Mouse (Mus musculus) small intestine, adult 2 months (tissue): ENCODE results near the gene Inpp4a. TPM values are rescaled to one million over a fixed set of nuclear protein-coding genes. Genes with fewer than 3 reads are reported as not detected.
A peak's percentile ranks its signal among the peaks of the same experiment; 100 is the strongest.

ENCODE experiments used
- H3K27ac ChIP-seq: fragments of 200-500 bp; 2 replicates; pipeline ENCODE4 v1.5.1; 2012; ENCODE audit warnings: low read depth, low read length, control low read depth, inconsistent platforms; ENCODE audit not compliant: insufficient read depth
- H3K27me3 ChIP-seq: fragments of 200-500 bp; 2 replicates; pipeline ENCODE4 v1.6.1; 2012; ENCODE audit warnings: mild to moderate bottlenecking, moderate library complexity, low read length, inconsistent platforms; ENCODE audit not compliant: control insufficient read depth, insufficient read depth
- H3K36me3 ChIP-seq: fragments of 200-500 bp; 2 replicates; pipeline ENCODE4 v1.6.1; 2012; ENCODE audit warnings: mild to moderate bottlenecking, low read length, control low read depth, inconsistent platforms; ENCODE audit not compliant: control insufficient read depth, insufficient read depth
- H3K4me1 ChIP-seq: fragments of 200-500 bp; 2 replicates; pipeline ENCODE4 v1.6.1; 2012; ENCODE audit warnings: low read length, inconsistent platforms, mixed read lengths; ENCODE audit not compliant: control insufficient read depth, insufficient read depth, insufficient read length
- H3K4me3 ChIP-seq: fragments of 200-500 bp; 2 replicates; pipeline ENCODE4 v1.5.1; 2012; ENCODE audit warnings: low read depth, mild to moderate bottlenecking, control low read depth, inconsistent platforms, low read length, moderate library complexity
- CTCF ChIP-seq: fragments of 200-500 bp; IDR thresholded peaks from 2 replicates; pipeline ENCODE4 v1.5.1; 2012; ENCODE audit warnings: low read depth, mild to moderate bottlenecking, control low read depth, inconsistent platforms, low read length, moderate library complexity, mixed read lengths; ENCODE audit not compliant: insufficient replicate concordance, insufficient read length; ENCODE audit errors: extremely low read depth
- POLR2A ChIP-seq: fragments of 200-500 bp; IDR thresholded peaks from 2 replicates; pipeline ENCODE4 v1.6.1; 2012; ENCODE audit warnings: low read depth, mild to moderate bottlenecking, control low read depth, inconsistent platforms, low read length, moderate library complexity
- WGBS: fragments of 180-500 bp; shearing (Covaris S2); methylation state at CpG from one replicate; pipeline ENCODE4 v1.1.7; 2018; 5-methylcytosine and 5-hydroxymethylcytosine counted together
- polyA plus RNA-seq: library from polyadenylated mRNA; depleted of rRNA; stranded (reverse); fragments of >200 nt; gene quantifications from 2 replicates; pipeline ENCODE4 v1.2.3, GENCODE M21; 2012

The Inpp4a gene
- polyA plus RNA-seq, 1 experiment, result 28.6 TPM

GRCm38 (mm10) chr1:37336022-37336421, 36.4 kb downstream of the Inpp4a start:
- no peaks in the 10 kb centered on the region for H3K27me3 ChIP-seq
- 93% methylated on average over 2 of the region's 2 CpGs for WGBS
- no peak overlapping the region for H3K4me3 ChIP-seq
- TF ChIP-seq POLR2A (no peak), CTCF (no peak)
- H3K4me1 ChIP-seq, result peaks cover 27% of the 10 kb centered on the region
- no peak overlapping the region for H3K27ac ChIP-seq
- H3K36me3 ChIP-seq, result no peaks in the 10 kb centered on the region

GRCm38 (mm10) chr1:37336794-37337193, 37.1 kb downstream of the Inpp4a start:
- WGBS, result 86% methylated on average over 2 of the region's 2 CpGs
- H3K27me3 ChIP-seq, result no peaks in the 10 kb centered on the region
- H3K27ac ChIP-seq, result no peak overlapping the region
- no peak for TF ChIP-seq POLR2A
- H3K36me3 ChIP-seq, result no peaks in the 10 kb centered on the region
- H3K4me3 ChIP-seq, result no peak overlapping the region
- peaks cover 33% of the 10 kb centered on the region for H3K4me1 ChIP-seq

GRCm38 (mm10) chr1:37337273-37337672, 37.6 kb downstream of the Inpp4a start:
- TF ChIP-seq POLR2A, result no peak
- TF ChIP-seq CTCF, result no peak
- Histone ChIP-seq H3K4me1 (peaks cover 34% of the 10 kb centered on the region), H3K36me3 (no peaks in the 10 kb centered on the region), H3K27ac (no peak overlapping the region), H3K27me3 (no peaks in the 10 kb centered on the region), H3K4me3 (no peak overlapping the region)
- 77% methylated on average over 9 of the region's 9 CpGs for WGBS

- peaks cover 28% of the 10 kb centered on the region for H3K4me1 ChIP-seq
- no peak for TF ChIP-seq POLR2A
- no peak for TF ChIP-seq CTCF
- WGBS, result 96% methylated on average over 8 of the region's 8 CpGs
Observed at GRCm38 (mm10) chr1:37339144-37339543, 39.5 kb downstream of the Inpp4a start.

GRCm38 (mm10) chr1:37341347-37341746, 41.7 kb downstream of the Inpp4a start:
- no peak for TF ChIP-seq POLR2A
- no peak for TF ChIP-seq CTCF
- 46% methylated on average over 5 of the region's 5 CpGs for WGBS
- H3K36me3 ChIP-seq, result no peaks in the 10 kb centered on the region
- peaks cover 17% of the 10 kb centered on the region for H3K4me1 ChIP-seq
- H3K4me3 ChIP-seq, result no peak overlapping the region
- peak overlapping the region; percentile 60; the same call in 1 of the 2 replicates for H3K27ac ChIP-seq
- no peaks in the 10 kb centered on the region for H3K27me3 ChIP-seq

More at GRCm38 (mm10) chr1:37339144-37339543, 39.5 kb downstream of the Inpp4a start:
- Histone ChIP-seq H3K27me3 (no peaks in the 10 kb centered on the region), H3K27ac (no peak overlapping the region), H3K36me3 (no peaks in the 10 kb centered on the region), H3K4me3 (no peak overlapping the region)

GRCm38 (mm10) chr1:37341914-37342313, 42.2 kb downstream of the Inpp4a start:
- TF ChIP-seq POLR2A (no peak), CTCF (no peak)
- WGBS, result 78% methylated on average over 4 of the region's 4 CpGs
- no peak overlapping the region for H3K4me3 ChIP-seq
- peaks cover 17% of the 10 kb centered on the region for H3K4me1 ChIP-seq
- H3K36me3 ChIP-seq, result no peaks in the 10 kb centered on the region
- no peaks in the 10 kb centered on the region for H3K27me3 ChIP-seq
- H3K27ac ChIP-seq, result no peak overlapping the region

DNA sequence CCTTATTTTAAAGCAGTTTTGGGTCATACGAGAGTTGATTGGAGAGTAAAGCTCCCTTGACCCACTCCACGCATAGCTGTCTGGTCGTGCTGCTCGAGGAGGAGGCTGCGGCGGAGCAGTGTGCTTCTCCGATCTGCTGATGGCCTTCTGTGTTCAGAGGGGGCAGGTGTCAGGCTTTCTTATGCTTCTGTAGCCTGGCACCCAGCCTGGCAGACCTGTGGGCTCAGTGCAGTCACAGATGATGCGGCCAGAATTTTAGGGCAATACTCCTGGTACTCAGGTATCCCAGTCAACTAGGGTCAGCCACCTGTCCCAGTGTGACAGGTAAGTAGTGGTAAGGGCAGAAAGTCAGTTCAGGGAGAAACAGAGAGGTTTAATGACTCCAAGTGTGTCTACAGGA, 42.9 kb downstream of the Inpp4a start:
- no peaks in the 10 kb centered on the region for H3K27me3 ChIP-seq
- TF ChIP-seq CTCF, result no peak
- no peak for TF ChIP-seq POLR2A
- 95% methylated on average over 8 of the region's 8 CpGs for WGBS
- no peak overlapping the region for H3K27ac ChIP-seq
- no peak overlapping the region for H3K4me3 ChIP-seq
- no peaks in the 10 kb centered on the region for H3K36me3 ChIP-seq
- H3K4me1 ChIP-seq, result peaks cover 17% of the 10 kb centered on the region

- Histone ChIP-seq H3K4me3 (no peak overlapping the region), H3K27ac (no peak overlapping the region), H3K36me3 (no peaks in the 10 kb centered on the region), H3K27me3 (no peaks in the 10 kb centered on the region), H3K4me1 (peaks cover 17% of the 10 kb centered on the region)
- 94% methylated on average over 3 of the region's 3 CpGs for WGBS
- no peak for TF ChIP-seq POLR2A
- TF ChIP-seq CTCF, result no peak
Observed at GRCm38 (mm10) chr1:37343265-37343664, 43.6 kb downstream of the Inpp4a start.
